Mouse (Mus musculus) CH12.LX (cell line): ENCODE results near the gene Ms4a4d. TPM values are rescaled to one million over a fixed set of nuclear protein-coding genes. Genes with fewer than 3 reads are reported as not detected.
"Not testable (repeated sequence)": the region's sequence is repeated elsewhere in the genome, so short reads cannot be mapped to it uniquely, and the experiment has no call there.

ENCODE experiments used
- DNase-seq: peaks from one replicate; pipeline ENCODE4 v3.0.0-alpha.2; 2013; ENCODE audit errors: extremely low read depth
- H3K27ac ChIP-seq: 2 replicates; pipeline ENCODE4 v1.5.1; 2012; ENCODE audit warnings: low read depth, mild to moderate bottlenecking, control low read depth, moderate library complexity; ENCODE audit not compliant: insufficient read depth
- H3K27me3 ChIP-seq: replicated peaks from 2 replicates; pipeline ENCODE3; 2012; ENCODE audit warnings: inconsistent platforms
- H3K36me3 ChIP-seq, 2 experiments: replicated peaks in 1 of 2; 2 replicates each; pipeline versions ENCODE3 to v1.6.1; 2012; ENCODE audit warnings: inconsistent platforms in 1 of 2, low read length in 1 of 2, mild to moderate bottlenecking in 1 of 2, mixed read lengths in 1 of 2, moderate library complexity in 1 of 2; ENCODE audit not compliant: control insufficient read depth in 1 of 2, insufficient read depth in 1 of 2
- H3K4me1 ChIP-seq, 2 experiments: 2 replicates each; pipeline ENCODE4 v1.6.1; 2012; ENCODE audit warnings: inconsistent platforms in 1 of 2, moderate library complexity in 1 of 2; ENCODE audit not compliant: insufficient read depth in 2 of 2, control insufficient read depth in 1 of 2
- H3K4me2 ChIP-seq: 2 replicates; pipeline ENCODE4 v1.6.1; 2012; ENCODE audit warnings: low read depth, mild to moderate bottlenecking, control low read depth; ENCODE audit not compliant: poor library complexity, insufficient read depth, severe bottlenecking
- H3K4me3 ChIP-seq, 3 experiments: fragments of 150-350 bp in 1 of 3; sonication (generic) in 1 of 3; replicated peaks in 1 of 3; 2 replicates each; pipeline versions ENCODE3 to v1.5.1; 2011 to 2012; ENCODE audit warnings: low read depth in 2 of 3, low read length in 2 of 3, mild to moderate bottlenecking in 2 of 3, moderate library complexity in 2 of 3, control low read depth in 1 of 3, improper control_type of control experiment in 1 of 3, inconsistent platforms in 1 of 3, mixed read lengths in 1 of 3; ENCODE audit not compliant: poor library complexity in 1 of 3
- H3K79me2 ChIP-seq: replicated peaks from 2 replicates; pipeline ENCODE4 v1.6.1; 2012; ENCODE audit warnings: mild to moderate bottlenecking, moderate library complexity; ENCODE audit not compliant: control insufficient read depth, poor library complexity, insufficient read depth, severe bottlenecking; ENCODE audit errors: extremely low read depth
- H3K9ac ChIP-seq: 2 replicates; pipeline ENCODE4 v1.6.1; 2012; ENCODE audit warnings: low read depth, mild to moderate bottlenecking, control low read depth, moderate library complexity; ENCODE audit not compliant: insufficient read depth
- H3K9me3 ChIP-seq: replicated peaks from 2 replicates; pipeline ENCODE3; 2012; ENCODE audit warnings: low read length, inconsistent platforms, mixed read lengths
- CHD2 ChIP-seq: IDR thresholded peaks from 2 replicates; pipeline ENCODE4 v1.6.1; 2011; ENCODE audit warnings: low read length, improper control_type of control experiment
- ELF1 ChIP-seq: IDR thresholded peaks from 2 replicates; pipeline ENCODE4 v1.6.1; 2014; ENCODE audit warnings: low read depth, mild to moderate bottlenecking, inconsistent platforms, low read length, improper control_type of control experiment
- EP300 ChIP-seq: IDR thresholded peaks from 2 replicates; pipeline ENCODE4 v1.6.1; 2011; ENCODE audit warnings: low read length, improper control_type of control experiment
- ETS1 ChIP-seq: conservative IDR thresholded peaks from 2 replicates; pipeline ENCODE4 v1.6.1; 2012; ENCODE audit warnings: low read depth, mild to moderate bottlenecking, inconsistent platforms, low read length, improper control_type of control experiment, moderate library complexity
- GABPA ChIP-seq: IDR thresholded peaks from 2 replicates; pipeline ENCODE4 v1.6.1; 2012; ENCODE audit warnings: low read depth, low read length, improper control_type of control experiment, inconsistent platforms; ENCODE audit not compliant: insufficient replicate concordance
- IRF4 ChIP-seq: IDR thresholded peaks from 2 replicates; pipeline ENCODE4 v1.6.1; 2014; ENCODE audit warnings: low read depth, mild to moderate bottlenecking, inconsistent platforms, low read length, improper control_type of control experiment
- NELFE ChIP-seq: IDR thresholded peaks from 2 replicates; pipeline ENCODE4 v1.6.1; 2011; ENCODE audit warnings: low read depth, low read length, improper control_type of control experiment
- dilution Hi-C: fragments of 300-500 bp; cut with MboI; formaldehyde crosslinking; loops from 2 replicates; pipeline ENCODE4 v1.14.3; 2020; ENCODE audit warnings: low sequenced_read_pairs; ENCODE audit not compliant: extremely low pct_unique_long_range_greater_than_20kb, extremely low pct_ligation_motif_present
- in situ Hi-C: fragments of 300-500 bp; cut with MboI; formaldehyde crosslinking; loops from 3 replicates; pipeline ENCODE4 v1.14.3; 2019; ENCODE audit warnings: low sequenced_read_pairs, low pct_ligation_motif_present, low pct_unique_long_range_greater_than_20kb, mixed read lengths
- polyA plus RNA-seq: library from polyadenylated mRNA; unstranded; fragments of >175 nt; gene quantifications from 2 replicates; pipeline ENCODE4 v1.2.1, GENCODE M21; 2012; ENCODE audit warnings: low read depth; ENCODE audit not compliant: insufficient read length
- total RNA-seq, 2 experiments: library from RNA; depleted of rRNA; stranded (reverse); fragments of 300-350 nt in 1 of 2; fragments of >200 nt in 1 of 2; gene quantifications; 2 replicates each; pipeline ENCODE4 v1.2.3; 2012 to 2014

Gene Ms4a4d
- total and polyA plus RNA-seq, 3 experiments, result not detected

DNA sequence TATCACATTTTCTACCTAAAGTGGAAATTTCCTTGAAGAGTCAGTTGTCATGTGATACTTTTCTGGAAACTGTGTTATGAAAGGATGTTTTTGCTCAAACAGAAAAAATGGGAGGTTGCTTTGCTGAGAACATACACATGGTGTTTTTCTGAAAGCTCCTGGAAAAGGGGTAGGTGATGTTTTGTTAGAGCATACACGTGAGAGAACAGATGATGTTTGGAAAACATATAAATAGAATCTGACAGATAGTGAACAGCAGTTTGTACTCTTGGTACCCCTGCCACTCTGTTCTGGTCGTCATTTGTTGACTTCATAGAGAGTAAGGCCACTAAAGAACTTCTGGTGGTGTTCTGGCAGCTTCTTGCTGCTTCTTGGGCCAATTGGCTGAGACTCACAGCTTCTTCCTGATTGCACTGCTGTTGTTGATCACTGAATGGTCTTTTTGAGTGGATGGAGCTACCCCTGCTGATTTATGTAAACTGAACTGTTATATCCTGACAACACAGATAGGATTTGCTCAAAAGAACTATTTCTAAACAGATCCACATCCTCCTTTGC lies 2.6 kb upstream of the Ms4a4d start:
- H3K36me3 ChIP-seq, result no peaks in the 10 kb centered on the region
- DNase-seq, result no peak
- H3K27me3 ChIP-seq, result no peaks in the 10 kb centered on the region
- H3K4me2 ChIP-seq, result no peak overlapping the region
- dilution Hi-C loops, result no loop called here
- H3K27ac ChIP-seq, result no peak overlapping the region
- H3K9ac ChIP-seq, result no peak overlapping the region
- in situ Hi-C loops, result no loop called here
- no peaks in the 10 kb centered on the region for H3K79me2 ChIP-seq
- TF ChIP-seq ELF1 (no peak), GABPA (no peak)
- TF ChIP-seq, all 38 proteins: peak for 0
- Histone ChIP-seq H3K9me3 (no peaks in the 10 kb centered on the region), H3K4me1 (peaks cover 3 to 7% of the 10 kb centered on the region in 2 experiments), H3K4me3 (no peak overlapping the region)

DNA sequence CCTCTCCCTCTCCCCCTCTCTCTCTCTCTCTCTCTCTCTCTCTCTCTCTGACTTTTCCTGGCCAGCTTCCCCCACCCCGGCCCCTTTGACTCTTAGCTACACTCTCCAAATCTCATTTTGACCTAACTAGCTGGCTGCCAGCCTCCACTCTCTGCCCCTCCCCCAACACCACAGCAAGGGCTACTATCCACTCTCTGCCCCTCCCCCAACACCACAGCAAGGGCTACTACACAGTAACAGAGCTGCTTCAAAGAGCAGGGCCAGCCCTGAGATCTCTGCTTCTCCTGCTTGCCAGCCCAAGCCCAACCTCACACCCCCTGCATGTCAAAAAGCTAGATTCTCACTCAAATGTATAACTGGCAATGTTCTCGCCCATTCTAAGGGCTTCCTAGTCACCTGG lies 735 bp downstream of the Ms4a4d start:
- no peaks in the 10 kb centered on the region for H3K79me2 ChIP-seq
- no peaks in the 10 kb centered on the region for H3K9me3 ChIP-seq
- H3K27me3 ChIP-seq, result no peaks in the 10 kb centered on the region
- peaks cover 3 to 20% of the 10 kb centered on the region in 2 experiments for H3K4me1 ChIP-seq
- no peak overlapping the region for H3K4me3 ChIP-seq
- H3K9ac ChIP-seq, result no peak overlapping the region
- no peak for DNase-seq
- in situ Hi-C loops (no loop called here), dilution Hi-C loops (no loop called here)
- H3K36me3 ChIP-seq, result no peaks in the 10 kb centered on the region
- no peak overlapping the region for H3K4me2 ChIP-seq
- no peak overlapping the region for H3K27ac ChIP-seq
- TF ChIP-seq NELFE (no peak), CHD2 (peak; percentile 58; the same call in 1 of the 2 replicates)

DNA sequence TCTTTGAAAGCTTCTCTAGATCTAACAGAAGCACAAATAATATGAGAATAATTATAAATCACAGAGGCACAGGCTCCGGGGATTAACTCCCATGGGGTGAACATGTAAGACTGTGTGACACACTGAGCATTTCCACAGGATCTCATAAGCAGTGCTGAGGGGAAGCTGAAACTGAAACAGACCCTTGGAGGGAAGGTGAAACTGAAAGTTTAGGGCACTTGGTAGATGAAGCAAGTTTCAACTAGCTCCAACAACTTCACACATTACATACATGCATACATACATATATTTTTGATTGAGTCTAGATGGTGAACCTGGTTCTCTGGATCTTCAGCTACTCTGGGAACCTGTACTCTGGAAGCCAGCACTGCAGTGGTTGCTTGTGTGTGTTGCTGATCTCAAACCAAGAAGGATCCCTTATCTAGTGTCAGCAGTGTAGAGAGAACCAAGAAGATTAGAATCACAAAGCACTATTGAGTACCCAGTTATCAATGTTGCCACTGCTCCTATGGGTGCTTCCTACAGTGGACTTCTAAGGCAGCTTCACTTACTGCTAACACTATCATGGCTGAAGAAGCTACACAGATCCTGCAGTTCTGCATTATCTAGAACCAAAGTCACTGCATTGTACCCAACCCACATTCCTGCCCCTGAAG lies 3.7 kb downstream of the Ms4a4d start:
- H3K9me3 ChIP-seq, dilution Hi-C loops, H3K79me2 ChIP-seq, H3K27ac ChIP-seq, H3K4me3 ChIP-seq, H3K36me3 ChIP-seq, H3K27me3 ChIP-seq, in situ Hi-C loops: not testable (repeated sequence)
- TF ChIP-seq IRF4, result peak; percentile 89
- peak; percentile 73 for TF ChIP-seq EP300
- peak; percentile 73 for TF ChIP-seq ETS1
- peaks cover 3 to 16% of the 10 kb centered on the region in 2 experiments for H3K4me1 ChIP-seq
- DNase-seq, result peak; percentile 50
- H3K9ac ChIP-seq, result peak overlapping the region; percentile 44; the same call in 1 of the 2 replicates
- H3K4me2 ChIP-seq, result peak overlapping the region; percentile 34; the same call in 1 of the 2 replicates

DNA sequence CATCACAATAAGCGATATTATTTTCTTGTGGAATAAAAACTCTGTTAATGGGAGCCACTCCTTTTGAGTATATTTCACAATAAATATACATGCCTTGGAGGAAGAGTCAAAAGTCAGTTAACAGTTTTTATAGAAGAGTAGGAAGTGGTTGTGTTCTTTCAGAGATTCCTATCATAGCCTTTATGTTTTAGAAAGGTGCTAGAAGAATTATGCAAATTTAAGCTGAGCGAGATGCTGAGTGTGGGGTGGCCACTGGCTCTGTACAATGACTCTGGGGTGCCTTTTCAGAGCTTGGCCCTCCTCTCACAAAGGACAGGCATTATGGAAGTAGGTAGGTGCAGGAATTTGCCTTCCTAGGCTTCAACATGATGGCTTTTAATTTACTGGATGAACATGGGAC lies 7.8 kb downstream of the Ms4a4d start:
- H3K36me3 ChIP-seq, dilution Hi-C loops, H3K9me3 ChIP-seq, H3K4me3 ChIP-seq, DNase-seq, H3K4me2 ChIP-seq, in situ Hi-C loops, H3K27me3 ChIP-seq, H3K27ac ChIP-seq, H3K79me2 ChIP-seq, H3K9ac ChIP-seq: not testable (repeated sequence)
- peaks cover 0 to 12% of the 10 kb centered on the region in 2 experiments; a peak in 2 of 4 replicates for H3K4me1 ChIP-seq
